Mouse (Mus musculus) forebrain, embryonic 10.5 days (tissue): ENCODE results near the gene Flrt1. TPM values are rescaled to one million over a fixed set of nuclear protein-coding genes. Genes with fewer than 3 reads are reported as not detected.

ENCODE experiments used
- DNase-seq: peaks from one replicate; pipeline ENCODE4 v3.0.0-alpha.2; 2017; ENCODE audit warnings: low spot score; ENCODE audit errors: extremely low spot score
- H3K27ac ChIP-seq: fragments of 300-500 bp; sonication (generic); 2 replicates; pipeline ENCODE4 v1.5.1; 2016; ENCODE audit warnings: mild to moderate bottlenecking
- H3K27me3 ChIP-seq: fragments of 300-500 bp; sonication (generic); 2 replicates; pipeline ENCODE4 v1.6.1; 2016; ENCODE audit warnings: mild to moderate bottlenecking; ENCODE audit not compliant: poor library complexity, severe bottlenecking
- H3K36me3 ChIP-seq: fragments of 300-500 bp; sonication (generic); replicated peaks from 2 replicates; pipeline ENCODE4 v1.6.1; 2016; ENCODE audit warnings: mild to moderate bottlenecking, moderate library complexity
- H3K4me1 ChIP-seq: fragments of 300-500 bp; sonication (generic); 2 replicates; pipeline ENCODE4 v1.6.1; 2016
- H3K4me3 ChIP-seq: fragments of 300-500 bp; sonication (generic); 2 replicates; pipeline ENCODE4 v1.5.1; 2016; ENCODE audit warnings: mild to moderate bottlenecking, moderate library complexity
- H3K9me3 ChIP-seq: fragments of 300-500 bp; sonication (generic); 2 replicates; pipeline ENCODE4 v1.6.1; 2016; ENCODE audit warnings: mild to moderate bottlenecking, moderate library complexity
- WGBS: fragments of 180-500 bp; shearing (Covaris S2); methylation state at CpG from one replicate; pipeline ENCODE4 v1.1.7; 2016; 5-methylcytosine and 5-hydroxymethylcytosine counted together
- polyA plus RNA-seq: library from polyadenylated mRNA; unstranded; fragments of >200 nt; fragmentation: Nextera tagmentation; extraction: Ambion mirVana; gene quantifications from 2 replicates; pipeline ENCODE4 v1.2.1, GENCODE M21; 2016

The Flrt1 gene
- polyA plus RNA-seq, 1 experiment from 2014 or later, result 4.8 TPM

GRCm38 (mm10) chr19:7126209-7126608 lies 20.7 kb upstream of the Flrt1 start:
- H3K4me1 ChIP-seq, result peaks cover 52% of the 10 kb centered on the region
- DNase-seq, result no peak
- H3K9me3 ChIP-seq, result no peaks in the 10 kb centered on the region
- no peaks in the 10 kb centered on the region for H3K36me3 ChIP-seq
- whole genome bisulfite sequencing, result 79% methylated on average over 1 of the region's 1 CpGs
- H3K4me3 ChIP-seq, result no peak overlapping the region
- H3K27me3 ChIP-seq, result peaks cover 89% of the 10 kb centered on the region
- H3K27ac ChIP-seq, result no peak overlapping the region

GRCm38 (mm10) chr19:7125526-7126156 lies 20.1 kb upstream of the Flrt1 start:
- Histone ChIP-seq H3K27ac (no peak overlapping the region), H3K4me1 (peaks cover 50% of the 10 kb centered on the region), H3K4me3 (no peak overlapping the region), H3K36me3 (no peaks in the 10 kb centered on the region), H3K27me3 (peaks cover 89% of the 10 kb centered on the region), H3K9me3 (no peaks in the 10 kb centered on the region)
- 81% methylated on average over 4 of the region's 4 CpGs for WGBS
- DNase-seq, result no peak

- peaks cover 35% of the 10 kb centered on the region for H3K4me1 ChIP-seq
- H3K27ac ChIP-seq, result peak overlapping the region; percentile 31; the same call in 1 of the 2 replicates
- H3K27me3 ChIP-seq, result peaks cover 89% of the 10 kb centered on the region
- no peak overlapping the region for H3K4me3 ChIP-seq
- 51% methylated on average over 10 of the region's 10 CpGs for WGBS
- H3K9me3 ChIP-seq, result no peaks in the 10 kb centered on the region
- DNase-seq, result no peak
- no peaks in the 10 kb centered on the region for H3K36me3 ChIP-seq
Observed at GRCm38 (mm10) chr19:7122698-7123306, 17.3 kb upstream of the Flrt1 start.

GRCm38 (mm10) chr19:7122277-7122676 lies 16.7 kb upstream of the Flrt1 start:
- 84% methylated on average over 4 of the region's 4 CpGs for WGBS
- Histone ChIP-seq H3K9me3 (no peaks in the 10 kb centered on the region), H3K4me1 (peaks cover 37% of the 10 kb centered on the region), H3K36me3 (no peaks in the 10 kb centered on the region), H3K4me3 (no peak overlapping the region), H3K27me3 (peaks cover 86% of the 10 kb centered on the region), H3K27ac (peak overlapping the region; percentile 31; the same call in 1 of the 2 replicates)
- no peak for DNase-seq

- H3K4me1 ChIP-seq, result peaks cover 46% of the 10 kb centered on the region
- no peak overlapping the region for H3K27ac ChIP-seq
- H3K9me3 ChIP-seq, result no peaks in the 10 kb centered on the region
- H3K27me3 ChIP-seq, result peaks cover 86% of the 10 kb centered on the region
- H3K4me3 ChIP-seq, result no peak overlapping the region
- WGBS, result 83% methylated on average over 11 of the region's 11 CpGs
- no peaks in the 10 kb centered on the region for H3K36me3 ChIP-seq
- no peak for DNase-seq
Observed at GRCm38 (mm10) chr19:7121252-7121651, 15.7 kb upstream of the Flrt1 start.

- 75% methylated on average over 8 of the region's 8 CpGs for WGBS
- peaks cover 94% of the 10 kb centered on the region for H3K27me3 ChIP-seq
Observed at GRCm38 (mm10) chr19:7117653-7118307, 12.3 kb upstream of the Flrt1 start.

GRCm38 (mm10) chr19:7117141-7117540 lies 11.6 kb upstream of the Flrt1 start:
- H3K4me1 ChIP-seq, result peaks cover 71% of the 10 kb centered on the region
- no peaks in the 10 kb centered on the region for H3K9me3 ChIP-seq
- no peak for DNase-seq
- no peak overlapping the region for H3K4me3 ChIP-seq
- 77% methylated on average over 4 of the region's 4 CpGs for WGBS
- no peaks in the 10 kb centered on the region for H3K36me3 ChIP-seq
- peaks cover 93% of the 10 kb centered on the region for H3K27me3 ChIP-seq
- peak overlapping the region; percentile 62; the same call in 1 of the 2 replicates for H3K27ac ChIP-seq

More at GRCm38 (mm10) chr19:7117653-7118307, 12.3 kb upstream of the Flrt1 start:
- no peak for DNase-seq
- H3K4me3 ChIP-seq, result no peak overlapping the region
- 0 out of 2 replicates have a peak overlapping the region, but pooled peaks have one; percentile 44 for H3K27ac ChIP-seq
- peaks cover 71% of the 10 kb centered on the region for H3K4me1 ChIP-seq
- H3K36me3 ChIP-seq, result no peaks in the 10 kb centered on the region
- no peaks in the 10 kb centered on the region for H3K9me3 ChIP-seq

- Histone ChIP-seq H3K27me3 (peaks cover 93% of the 10 kb centered on the region), H3K4me1 (peaks cover 73% of the 10 kb centered on the region), H3K36me3 (no peaks in the 10 kb centered on the region), H3K27ac (0 out of 2 replicates have a peak overlapping the region, but pooled peaks have one; percentile 62), H3K4me3 (no peak overlapping the region), H3K9me3 (no peaks in the 10 kb centered on the region)
- DNase-seq, result no peak
- WGBS, result 86% methylated on average over 4 of the region's 4 CpGs
Observed at GRCm38 (mm10) chr19:7116038-7116731, 10.7 kb upstream of the Flrt1 start.

- H3K36me3 ChIP-seq, result no peaks in the 10 kb centered on the region
- H3K4me3 ChIP-seq, result no peak overlapping the region
- H3K27ac ChIP-seq, result peak overlapping the region; percentile 79
- 13% methylated on average over 14 of the region's 14 CpGs for WGBS
- DNase-seq, result no peak
- H3K9me3 ChIP-seq, result no peaks in the 10 kb centered on the region
- peaks cover 96% of the 10 kb centered on the region for H3K4me1 ChIP-seq
- peaks cover 90% of the 10 kb centered on the region for H3K27me3 ChIP-seq
Observed at GRCm38 (mm10) chr19:7113574-7113973, 8.0 kb upstream of the Flrt1 start.

GRCm38 (mm10) chr19:7112628-7113027 lies 7.1 kb upstream of the Flrt1 start:
- H3K4me3 ChIP-seq, result no peak overlapping the region
- peaks cover 94% of the 10 kb centered on the region for H3K4me1 ChIP-seq
- no peaks in the 10 kb centered on the region for H3K36me3 ChIP-seq
- no peaks in the 10 kb centered on the region for H3K9me3 ChIP-seq
- 14% methylated on average over 3 of the region's 3 CpGs for WGBS
- peaks cover 90% of the 10 kb centered on the region for H3K27me3 ChIP-seq
- DNase-seq, result no peak
- peak overlapping the region; percentile 79 for H3K27ac ChIP-seq

GRCm38 (mm10) chr19:7111710-7112109 lies 6.2 kb upstream of the Flrt1 start:
- Histone ChIP-seq H3K27me3 (peaks cover 94% of the 10 kb centered on the region), H3K9me3 (no peaks in the 10 kb centered on the region), H3K27ac (peak overlapping the region; percentile 31; the same call in 1 of the 2 replicates), H3K36me3 (no peaks in the 10 kb centered on the region), H3K4me3 (no peak overlapping the region), H3K4me1 (peaks cover 96% of the 10 kb centered on the region)
- WGBS, result 79% methylated on average over 4 of the region's 4 CpGs
- DNase-seq, result no peak

GRCm38 (mm10) chr19:7111309-7111708 lies 5.8 kb upstream of the Flrt1 start:
- DNase-seq, result no peak
- Histone ChIP-seq H3K4me1 (peaks cover 95% of the 10 kb centered on the region), H3K27ac (peak overlapping the region; percentile 31; the same call in 1 of the 2 replicates), H3K9me3 (no peaks in the 10 kb centered on the region), H3K4me3 (no peak overlapping the region), H3K27me3 (peaks cover 92% of the 10 kb centered on the region), H3K36me3 (no peaks in the 10 kb centered on the region)
- WGBS, result 88% methylated on average over 6 of the region's 6 CpGs
